Mouse (Mus musculus) hindbrain, postnatal 0 days (tissue): ENCODE results near the gene Pum1. TPM values are rescaled to one million over a fixed set of nuclear protein-coding genes. Genes with fewer than 3 reads are reported as not detected.

Experiments
- ATAC-seq: fragments of 200-750 bp; cut with Nextera tagmentation; 2 replicates; pipeline ENCODE4 v1.8.0; 2017; ENCODE audit warnings: mild to moderate bottlenecking, moderate TSS enrichment, moderate library complexity
- DNase-seq: peaks from one replicate; pipeline ENCODE4 v3.0.0-alpha.2; 2015; ENCODE audit warnings: low spot score
- H3K27ac ChIP-seq: fragments of 300-500 bp; sonication (generic); 2 replicates; pipeline ENCODE4 v1.5.1; 2014; ENCODE audit warnings: mild to moderate bottlenecking
- H3K27me3 ChIP-seq: fragments of 300-500 bp; sonication (generic); 2 replicates; pipeline ENCODE4 v1.6.1; 2014; ENCODE audit warnings: low read length, mixed read lengths; ENCODE audit not compliant: insufficient read depth
- H3K36me3 ChIP-seq: fragments of 300-500 bp; sonication (generic); 2 replicates; pipeline ENCODE4 v1.6.1; 2014; ENCODE audit warnings: low read length, mixed read lengths; ENCODE audit not compliant: insufficient read depth
- H3K4me1 ChIP-seq: fragments of 300-500 bp; sonication (generic); 2 replicates; pipeline ENCODE4 v1.6.1; 2014; ENCODE audit warnings: antibody characterized with exemption, low read length, mixed read lengths; ENCODE audit not compliant: insufficient read depth
- H3K4me2 ChIP-seq: fragments of 300-500 bp; sonication (generic); 2 replicates; pipeline ENCODE4 v1.6.1; 2014; ENCODE audit warnings: low read depth, mild to moderate bottlenecking, low read length, moderate library complexity, mixed read lengths
- H3K4me3 ChIP-seq: fragments of 300-500 bp; sonication (generic); 2 replicates; pipeline ENCODE4 v1.5.1; 2014; ENCODE audit warnings: low read length
- H3K9ac ChIP-seq: fragments of 300-500 bp; sonication (generic); replicated peaks from 2 replicates; pipeline ENCODE4 v1.6.1; 2014; ENCODE audit warnings: mild to moderate bottlenecking, low read length, moderate library complexity, mixed read lengths
- H3K9me3 ChIP-seq: fragments of 300-500 bp; sonication (generic); 2 replicates; pipeline ENCODE4 v1.6.1; 2016; ENCODE audit warnings: low read length, mixed read lengths
- CTCF ChIP-seq: IDR thresholded peaks from 2 replicates; pipeline ENCODE4 v1.5.1; 2016; ENCODE audit warnings: antibody characterized with exemption, control low read depth, low read depth
- WGBS: fragments of 180-500 bp; shearing (Covaris S2); extraction: QIAGEN DNeasy Blood & Tissue Kit; methylation state at CpG from one replicate; pipeline ENCODE4 v1.1.7; 2014; 5-methylcytosine and 5-hydroxymethylcytosine counted together
- polyA plus RNA-seq: library from polyadenylated mRNA; unstranded; fragments of >200 nt; fragmentation: Nextera tagmentation; extraction: Ambion mirVana; gene quantifications from 2 replicates; pipeline ENCODE4 v1.2.1, GENCODE M21; 2015
- total RNA-seq: library from RNA; depleted of rRNA; stranded (reverse); fragments of >200 nt; gene quantifications from 2 replicates; pipeline ENCODE4 v1.2.3, GENCODE M21; 2014

Gene Pum1
- total and polyA plus RNA-seq, 2 experiments from 2014 or later: 64.9 to 84.4 TPM

GRCm38 (mm10) chr4:130782492-130782891 lies 119.4 kb downstream of the Pum1 start:
- no peaks in the 10 kb centered on the region for H3K27me3 ChIP-seq
- peaks cover 6% of the 10 kb centered on the region; the same call in 1 of the 2 replicates for H3K36me3 ChIP-seq
- no peaks in the 10 kb centered on the region for H3K9me3 ChIP-seq
- ATAC-seq (no peak), DNase-seq (no peak)
- no peak for TF ChIP-seq CTCF
- no peak overlapping the region for H3K4me3 ChIP-seq
- no peak overlapping the region for H3K4me2 ChIP-seq
- no peak overlapping the region for H3K27ac ChIP-seq
- WGBS: 95% methylated on average over 2 of the region's 2 CpGs
- H3K9ac ChIP-seq: no peak overlapping the region
- no peaks in the 10 kb centered on the region for H3K4me1 ChIP-seq

- no peaks in the 10 kb centered on the region for H3K27me3 ChIP-seq
- no peak overlapping the region for H3K4me3 ChIP-seq
- H3K27ac ChIP-seq: no peak overlapping the region
- H3K9ac ChIP-seq: no peak overlapping the region
- TF ChIP-seq CTCF: peak; percentile 85
- H3K9me3 ChIP-seq: no peaks in the 10 kb centered on the region
- WGBS: 22% methylated on average over 4 of the region's 4 CpGs
- ATAC-seq: 0 out of 2 replicates have a peak, but pooled peaks have one; percentile 39
- no peak overlapping the region for H3K4me2 ChIP-seq
- H3K4me1 ChIP-seq: no peaks in the 10 kb centered on the region
- H3K36me3 ChIP-seq: peaks cover under 1% of the 10 kb centered on the region; the same call in 1 of the 2 replicates
- DNase-seq: peak; percentile 80
Observed at GRCm38 (mm10) chr4:130784755-130785154, 121.6 kb downstream of the Pum1 start.

GRCm38 (mm10) chr4:130787530-130787929 lies 124.4 kb downstream of the Pum1 start:
- 84% methylated on average over 5 of the region's 5 CpGs for WGBS
- Histone ChIP-seq H3K27me3 (no peaks in the 10 kb centered on the region), H3K36me3 (no peaks in the 10 kb centered on the region), H3K9me3 (no peaks in the 10 kb centered on the region), H3K4me2 (no peak overlapping the region), H3K9ac (no peak overlapping the region), H3K27ac (no peak overlapping the region), H3K4me1 (0 out of 2 replicates have a peak, but pooled peaks cover 4% of the 10 kb centered on the region), H3K4me3 (no peak overlapping the region)
- TF ChIP-seq CTCF: no peak
- no peak for ATAC-seq
- DNase-seq: no peak

- peak; percentile 52 for ATAC-seq
- Histone ChIP-seq H3K4me2 (no peak overlapping the region), H3K4me1 (peaks cover 18% of the 10 kb centered on the region), H3K27me3 (no peaks in the 10 kb centered on the region), H3K9ac (no peak overlapping the region), H3K4me3 (no peak overlapping the region), H3K9me3 (no peaks in the 10 kb centered on the region), H3K36me3 (no peaks in the 10 kb centered on the region), H3K27ac (no peak overlapping the region)
- peak; percentile 97 for TF ChIP-seq CTCF
- DNase-seq: peak; percentile 92
- 8% methylated on average over 6 of the region's 6 CpGs for WGBS
Observed at GRCm38 (mm10) chr4:130790180-130790579, 127.1 kb downstream of the Pum1 start.

GRCm38 (mm10) chr4:130791811-130792375 lies 128.8 kb downstream of the Pum1 start:
- H3K9me3 ChIP-seq: no peaks in the 10 kb centered on the region
- DNase-seq: peak; percentile 35
- no peaks in the 10 kb centered on the region for H3K27me3 ChIP-seq
- H3K9ac ChIP-seq: peak overlapping the region; percentile 92
- no peaks in the 10 kb centered on the region for H3K36me3 ChIP-seq
- peaks cover 23% of the 10 kb centered on the region for H3K4me1 ChIP-seq
- no peak for TF ChIP-seq CTCF
- H3K4me3 ChIP-seq: peak overlapping the region; percentile 88
- peak overlapping the region; percentile 83 for H3K27ac ChIP-seq
- 4% methylated on average over 16 of the region's 19 CpGs for WGBS
- H3K4me2 ChIP-seq: peak overlapping the region; percentile 92
- peak; percentile 33 for ATAC-seq

GRCm38 (mm10) chr4:130792376-130793179 lies 129.5 kb downstream of the Pum1 start, which contains the start of gene Sdc3:
Sdc3 (plus strand) TSS chr4:130792537.
- TF ChIP-seq CTCF: no peak
- Histone ChIP-seq H3K4me2 (peak within 1 kb of the TSS; percentile 92), H3K4me3 (peak within 1 kb of the TSS; percentile 88), H3K9me3 (no peaks in the 10 kb centered on the region), H3K36me3 (no peaks in the 10 kb centered on the region), H3K27me3 (no peaks in the 10 kb centered on the region), H3K27ac (peak within 1 kb of the TSS; percentile 83), H3K9ac (peak within 1 kb of the TSS; percentile 92), H3K4me1 (peaks cover 28% of the 10 kb centered on the region)
- 1% methylated on average over 47 of the region's 99 CpGs for WGBS
- DNase-seq (peak; percentile 79), ATAC-seq (peak; percentile 50)
